Mouse (Mus musculus) olfactory bulb, adult 2 months (tissue): ENCODE results near the gene Gpnmb.

ENCODE experiments used
- CTCF ChIP-seq: fragments of 200-500 bp; IDR thresholded peaks from 2 replicates; pipeline ENCODE4 v1.5.1; 2012; ENCODE audit warnings: low read depth, mild to moderate bottlenecking, low read length, moderate library complexity; ENCODE audit not compliant: insufficient read depth
- POLR2A ChIP-seq: fragments of 200-500 bp; IDR thresholded peaks from 2 replicates; pipeline ENCODE4 v1.6.1; 2012; ENCODE audit warnings: mild to moderate bottlenecking, low read depth, low read length, moderate library complexity; ENCODE audit not compliant: insufficient read depth

DNA sequence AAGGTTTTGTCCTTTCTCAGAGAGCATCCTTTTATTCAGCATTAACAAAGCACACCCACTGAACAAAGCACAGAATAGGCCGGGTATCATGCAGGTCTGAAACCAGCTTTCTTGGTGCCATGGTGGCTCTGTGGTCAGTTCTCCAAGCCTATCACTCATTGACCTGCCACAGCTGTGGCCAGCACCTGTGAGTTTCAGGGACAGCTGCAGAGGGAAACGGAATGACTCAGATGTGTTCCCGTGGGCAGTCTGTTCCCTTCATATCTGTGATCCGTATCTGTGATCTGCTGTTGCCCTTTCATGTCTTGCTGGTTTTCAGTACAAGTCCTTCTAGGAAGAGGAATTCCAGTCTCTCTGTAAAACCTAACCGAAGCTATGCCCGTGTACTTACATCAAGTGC lies 10.2 kb downstream of the Gpnmb start:
- TF ChIP-seq CTCF: no peak
- no peak for TF ChIP-seq POLR2A
